Mouse (Mus musculus) G1E (cell line): Measurements from ENCODE around the gene Ppif.

Source experiments
- CTCF ChIP-seq: IDR thresholded peaks from 2 replicates; pipeline ENCODE4 v1.5.1; 2012; ENCODE audit warnings: low read depth, low read length, inconsistent platforms, mixed read lengths
- TAL1 ChIP-seq: conservative IDR thresholded peaks from 2 replicates; pipeline ENCODE4 v1.6.1; 2012; ENCODE audit warnings: low read depth, low read length, inconsistent platforms, mixed read lengths

GRCm38 (mm10) chr14:25695059-25695458, 1.1 kb downstream of the Ppif start:
- TF ChIP-seq CTCF, result no peak
- TF ChIP-seq TAL1, result no peak
